Mouse (Mus musculus): ENCODE data around the gene Calml4.

Calml4 gene

DNA sequence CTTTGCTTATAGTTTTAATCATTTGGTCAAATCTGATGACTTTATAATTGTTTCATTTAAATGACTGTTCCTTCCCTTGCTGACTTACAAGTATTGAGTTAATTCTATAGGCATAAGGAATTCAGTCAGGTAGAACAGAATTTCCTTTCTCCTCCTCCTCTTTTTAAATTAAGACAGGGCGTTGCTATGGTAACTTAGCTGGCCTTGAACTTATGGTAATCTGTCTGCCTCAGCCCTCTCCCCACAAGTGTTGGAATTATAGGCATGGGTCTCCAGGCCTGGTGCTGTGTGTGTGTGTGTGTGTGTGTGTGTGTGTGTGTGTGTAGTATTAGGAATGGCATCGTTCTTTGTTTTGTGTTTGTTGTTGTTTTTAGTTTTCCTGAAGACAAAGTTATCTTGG lies 43.9 kb downstream of the Calml4 start:
- no peak for DNase-seq (ENCODE audit: low read depth, low spot score)

DNA sequence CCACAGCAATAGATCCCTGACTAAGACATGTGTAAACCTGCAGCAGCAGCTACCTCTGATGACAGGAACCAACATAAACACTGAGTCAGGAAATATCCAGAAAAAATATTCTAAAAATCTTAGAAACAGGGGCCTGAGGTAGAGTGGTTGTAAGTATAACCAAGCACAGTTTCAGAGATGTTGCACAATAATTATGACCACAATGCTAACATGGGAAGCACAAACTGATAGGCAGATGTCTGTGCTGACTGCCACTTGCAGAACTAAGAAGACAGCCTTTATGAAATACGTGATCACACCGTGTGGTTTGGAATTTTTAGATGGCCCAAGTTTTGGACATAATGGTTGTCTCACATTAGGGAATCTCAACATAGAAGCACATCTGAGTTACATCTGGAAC lies 46.0 kb downstream of the Calml4 start:
- DNase-seq (ENCODE audit: low read depth, low spot score): no peak

DNA sequence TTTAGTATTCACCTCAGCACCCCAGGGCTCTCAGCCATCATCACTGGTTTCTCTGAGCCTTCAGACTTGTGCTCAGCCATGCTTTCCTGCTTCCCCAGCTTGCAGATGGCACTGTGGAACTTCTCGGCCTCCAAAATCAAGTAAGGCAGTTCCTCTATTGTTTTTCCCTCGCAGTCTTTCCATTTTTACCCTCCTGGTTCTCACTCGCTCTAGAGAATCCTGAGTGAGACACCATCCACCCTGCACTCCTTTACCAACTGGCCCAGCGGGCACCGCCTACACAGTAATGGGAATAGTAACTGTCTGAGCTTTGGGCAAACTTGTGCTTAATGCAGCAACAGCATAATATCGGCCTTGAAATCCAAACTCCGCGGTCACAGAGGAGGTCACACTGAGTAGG lies 47.2 kb downstream of the Calml4 start:
- no peak for DNase-seq (ENCODE audit: low read depth, low spot score)

DNA sequence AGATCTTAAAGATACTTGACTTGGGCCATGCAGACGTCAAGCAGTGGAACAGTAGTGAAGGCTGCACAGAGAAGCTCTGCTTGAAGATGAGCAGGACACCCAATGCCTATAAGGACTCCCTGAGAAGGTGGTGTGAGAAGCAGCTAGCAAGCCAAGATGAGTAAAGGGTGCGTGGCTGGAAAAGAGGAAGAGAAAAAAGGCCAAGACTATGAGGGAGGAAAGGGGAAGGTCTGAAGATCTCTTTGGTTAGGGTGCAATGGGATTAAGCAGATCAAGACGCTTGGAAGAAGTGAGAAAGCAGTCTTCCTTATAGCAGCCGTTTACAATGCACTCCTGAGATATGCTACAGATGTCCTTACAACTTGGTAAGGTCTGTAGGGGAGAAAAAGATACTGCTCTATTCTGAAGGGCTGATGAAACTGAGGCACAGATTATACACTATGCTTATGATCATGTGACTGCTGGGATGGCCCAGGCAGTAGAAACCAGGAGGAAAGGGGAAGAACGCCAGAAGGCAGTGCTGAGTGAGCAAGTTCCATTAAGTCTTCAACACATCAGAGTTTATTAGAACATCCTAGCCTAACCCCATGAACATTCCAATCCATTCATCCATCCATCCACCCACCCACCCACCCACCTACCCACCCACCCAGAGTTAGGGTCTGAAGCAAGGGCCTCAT lies 55.6 kb downstream of the Calml4 start:
- no peak for DNase-seq (ENCODE audit: low read depth, low spot score)

DNA sequence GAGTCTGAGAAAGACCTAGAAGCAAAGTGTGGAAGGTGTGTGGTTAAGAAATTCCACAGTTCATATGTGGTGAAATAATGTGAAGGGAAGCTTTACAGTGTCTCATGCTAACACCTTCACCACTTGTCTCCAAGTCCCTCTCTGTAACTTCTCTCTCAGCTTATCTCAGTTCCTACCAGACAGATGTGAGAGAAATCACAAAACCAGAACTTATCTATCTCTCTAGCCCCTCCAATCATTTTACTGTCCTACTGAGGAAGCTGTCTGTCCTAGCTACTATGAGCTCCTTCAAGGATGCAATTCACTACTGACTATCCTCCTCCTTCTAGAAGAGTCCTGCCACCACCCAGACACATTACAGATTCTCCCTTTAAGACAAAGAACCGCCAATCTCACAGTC lies 59.2 kb downstream of the Calml4 start:
- no peak for DNase-seq (ENCODE audit: low read depth, low spot score)

DNA sequence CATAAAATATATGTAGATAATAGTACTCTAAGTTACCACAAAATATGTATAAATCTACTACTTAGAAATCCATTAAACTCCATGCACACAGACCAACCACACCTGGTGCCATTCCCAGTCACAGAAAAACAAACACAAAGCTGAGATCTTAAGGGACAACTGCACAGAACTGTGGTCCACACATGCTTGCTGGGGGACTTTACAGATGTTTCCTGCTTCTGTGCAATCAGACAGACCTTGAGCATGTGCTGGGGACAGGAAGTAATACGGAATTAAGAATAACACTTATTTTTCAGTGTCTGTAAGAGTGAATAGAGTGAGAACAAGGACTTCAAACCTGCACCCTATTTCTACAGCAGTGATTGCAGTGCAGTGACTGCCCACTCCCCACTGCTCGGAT lies 63.0 kb downstream of the Calml4 start:
- no peak for DNase-seq (ENCODE audit: low read depth, low spot score)

DNA sequence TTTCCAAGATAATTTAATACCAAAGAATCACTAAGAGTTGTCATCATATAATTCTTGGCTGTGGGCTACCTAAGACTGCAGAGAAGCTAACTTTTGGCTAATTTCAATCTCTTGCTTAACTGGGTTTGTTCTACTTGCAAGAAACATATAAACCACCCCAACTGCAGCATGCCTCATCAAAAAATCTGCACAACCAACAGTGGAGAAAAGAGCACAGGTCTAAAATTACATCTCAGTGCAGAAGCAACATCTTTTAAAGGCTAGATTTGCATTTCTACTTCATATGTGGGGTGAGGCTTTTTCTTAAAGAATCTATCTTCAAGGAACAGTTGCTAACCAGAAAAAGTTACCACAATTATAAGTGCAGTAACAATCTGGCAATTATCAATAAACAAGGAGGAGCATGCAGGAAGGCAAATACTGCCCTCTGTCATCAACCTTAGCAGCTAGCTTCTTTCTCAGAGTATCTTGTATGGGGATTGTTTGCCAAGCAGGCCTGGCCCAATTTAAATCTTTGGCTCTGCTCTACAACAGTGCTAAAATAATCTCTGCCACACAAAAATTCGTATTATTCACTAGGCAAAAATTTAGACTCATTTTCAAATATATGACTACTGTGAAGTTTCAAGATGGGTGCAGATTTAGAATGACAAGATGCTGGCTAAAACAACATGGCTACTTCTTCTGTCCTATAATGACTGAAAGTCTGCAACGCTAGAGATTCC lies 67.2 kb downstream of the Calml4 start:
- DNase-seq (ENCODE audit: low read depth, low spot score): no peak
